Comparison of ENCODE assay signal across 7 mouse cellular contexts in the genomic region with DNA sequence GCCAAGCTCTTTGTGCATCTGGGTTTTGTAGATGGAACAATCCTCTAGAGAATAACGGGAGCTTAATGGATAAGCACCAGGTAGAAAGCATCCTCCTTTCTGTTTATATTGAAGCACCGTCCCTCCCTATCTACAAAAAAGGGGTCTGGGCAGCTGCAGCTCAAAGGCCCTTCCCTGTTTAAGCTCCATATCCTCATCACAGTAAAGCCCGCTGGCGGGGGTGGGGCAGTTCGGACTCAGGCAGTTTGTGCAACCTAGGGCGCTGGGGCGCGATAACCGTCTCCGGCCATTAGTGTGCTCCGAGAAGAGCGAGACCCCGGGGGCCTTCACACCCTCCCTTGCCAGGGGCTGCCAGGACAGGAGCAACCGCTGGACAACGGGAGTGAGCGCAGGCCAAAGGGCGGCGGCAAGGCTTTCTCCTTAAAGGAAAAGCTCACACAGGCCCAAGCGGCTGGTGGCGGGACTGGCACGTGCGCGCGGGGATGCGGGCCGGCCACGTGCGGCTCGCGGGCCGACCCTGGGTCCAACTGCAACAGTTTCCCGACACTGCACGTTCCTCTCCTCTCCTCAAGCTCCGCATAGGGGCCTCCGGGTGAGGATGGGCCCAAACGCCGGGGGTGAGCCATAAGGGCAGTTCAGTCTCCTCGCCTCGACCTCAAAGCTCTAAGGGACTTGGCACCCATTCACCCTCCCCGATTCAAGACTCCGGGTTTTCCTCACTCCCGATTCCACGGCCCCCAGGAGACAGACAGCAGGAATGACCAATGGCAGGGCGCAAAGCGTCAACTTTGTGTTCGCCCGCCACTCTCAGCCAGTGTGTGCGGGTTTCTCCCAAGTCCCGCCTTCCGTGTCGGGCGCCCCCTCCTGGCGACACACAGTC. TPM values are rescaled to one million over a fixed set of nuclear protein-coding genes. Genes with fewer than 3 reads are reported as not detected.
DNase-seq lines count a peak whose midpoint lies in the region; ATAC-seq and TF ChIP-seq lines count a peak whose summit lies in the region.

No protein-coding gene starts in this region.

- H3K27ac ChIP-seq in embryonic facial prominence, embryonic 10.5 days (replicated peaks): peak overlapping the region; percentile 99
- H3K27ac ChIP-seq in intestine, postnatal 0 days (ENCODE audit: low read depth, low read length): peak overlapping the region; percentile 99
- peak overlapping the region; percentile 99 for H3K27ac ChIP-seq in midbrain, embryonic 12.5 days (replicated peaks)

- peak overlapping the region; percentile 100 for H3K4me3 ChIP-seq in embryonic facial prominence, embryonic 10.5 days
- H3K4me3 ChIP-seq in intestine, postnatal 0 days (ENCODE audit: low read depth, low read length): peak overlapping the region; percentile 98
- H3K4me3 ChIP-seq in midbrain, embryonic 12.5 days: peak overlapping the region; percentile 100

- no peaks in the 10 kb centered on the region for H3K9me3 ChIP-seq in embryonic facial prominence, embryonic 10.5 days
- H3K9me3 ChIP-seq in intestine, postnatal 0 days (ENCODE audit: control insufficient read depth): no peaks in the 10 kb centered on the region
- H3K9me3 ChIP-seq in midbrain, embryonic 12.5 days: no peaks in the 10 kb centered on the region

- intact Hi-C loops in left cerebral cortex, postnatal 4 days (cut with DNase I): loop anchor here (5.0 kb wide), 1 partner anchor 38 kb away; no protein-coding TSS in a partner anchor

- H3K27me3 ChIP-seq in embryonic facial prominence, embryonic 10.5 days (replicated peaks; ENCODE audit: low read depth, poor library complexity, severe bottlenecking): no peaks in the 10 kb centered on the region
- no peaks in the 10 kb centered on the region for H3K27me3 ChIP-seq in intestine, postnatal 0 days (replicated peaks; ENCODE audit: control insufficient read depth, insufficient read depth, low read length)
- no peaks in the 10 kb centered on the region for H3K27me3 ChIP-seq in midbrain, embryonic 12.5 days

- peak; percentile 100 for DNase-seq in adrenal gland, postnatal 10 days
- DNase-seq in embryonic facial prominence, embryonic 10.5 days (ENCODE audit: low spot score): peak; percentile 99
- peak; percentile 93 for DNase-seq in gonadal fat pad, adult 2 months (ENCODE audit: low read depth)
- peak; percentile 100 for DNase-seq in left cerebral cortex, postnatal 4 days
- peak; percentile 97 for DNase-seq in spleen, adult 12 weeks (ENCODE audit: low spot score)

- ATAC-seq in intestine, postnatal 0 days: peak; percentile 70
- ATAC-seq in midbrain, embryonic 12.5 days (ENCODE audit: low FRiP score, low read depth): peak; percentile 74

- peak overlapping the region; percentile 78 for H3K9ac ChIP-seq in intestine, postnatal 0 days (ENCODE audit: low read depth, low read length)
- H3K9ac ChIP-seq in midbrain, embryonic 12.5 days (replicated peaks): peak overlapping the region; percentile 90

- peak; percentile 100 for TF ChIP-seq CTCF in intestine, postnatal 0 days (IDR thresholded peaks at IDR 0.05; ENCODE audit: low read depth)

- peaks cover 57% of the 10 kb centered on the region for H3K4me1 ChIP-seq in embryonic facial prominence, embryonic 10.5 days
- 0 out of 2 replicates have a peak, but pooled peaks cover 5% of the 10 kb centered on the region for H3K4me1 ChIP-seq in intestine, postnatal 0 days (replicated peaks; ENCODE audit: control insufficient read depth, insufficient read depth, low read length)
- peaks cover 29% of the 10 kb centered on the region for H3K4me1 ChIP-seq in midbrain, embryonic 12.5 days

- peak overlapping the region; percentile 78 for H3K4me2 ChIP-seq in intestine, postnatal 0 days (replicated peaks; ENCODE audit: low read depth)
- H3K4me2 ChIP-seq in midbrain, embryonic 12.5 days (replicated peaks): peak overlapping the region; percentile 79

- peaks cover 26% of the 10 kb centered on the region for H3K36me3 ChIP-seq in embryonic facial prominence, embryonic 10.5 days (replicated peaks)
- peaks cover 4% of the 10 kb centered on the region; the same call in 1 of the 2 replicates for H3K36me3 ChIP-seq in intestine, postnatal 0 days (ENCODE audit: control insufficient read depth, insufficient read depth)
- peaks cover 13% of the 10 kb centered on the region for H3K36me3 ChIP-seq in midbrain, embryonic 12.5 days

- 2% methylated on average over 53 of the region's 53 CpGs for WGBS in embryonic facial prominence, embryonic 10.5 days
- WGBS in intestine, postnatal 0 days: 2% methylated on average over 50 of the region's 53 CpGs
- WGBS in midbrain, embryonic 12.5 days: 1% methylated on average over 53 of the region's 53 CpGs

RNA-seq across cellular contexts. Expression of a gene that starts 1.7 kb away (rescaled TPM):
- 100 to 1,000 TPM; 804 to 831 TPM for total RNA-seq in adrenal gland, postnatal 10 days (2021)
- polyA plus RNA-seq in embryonic facial prominence, embryonic 10.5 days (2016; fragmentation: Nextera tagmentation; extraction: Ambion mirVana): 3,352 and 3,592 TPM in 2 replicates
- polyA plus RNA-seq in gonadal fat pad, adult 2 months (2012; rRNA removed): 380 and 511 TPM in 2 replicates
- polyA plus RNA-seq in intestine, postnatal 0 days (2015; fragmentation: Nextera tagmentation; extraction: Ambion mirVana): 1,008 and 1,098 TPM in 2 replicates
- 1,000 to 10,000 TPM; 1,018 to 1,064 TPM for total RNA-seq in left cerebral cortex, postnatal 4 days (2021)
- polyA plus RNA-seq in midbrain, embryonic 12.5 days (2016; fragmentation: Nextera tagmentation; extraction: Ambion mirVana): 2,626 and 2,824 TPM in 2 replicates

RNA-seq across cellular contexts. Expression of a gene that starts 57.6 kb away (rescaled TPM):
- total RNA-seq in adrenal gland, postnatal 10 days (2021): 10 to 100 TPM; 28.8 to 32.8 TPM
- 60.8 and 61.2 TPM in 2 replicates for polyA plus RNA-seq in embryonic facial prominence, embryonic 10.5 days (2016; fragmentation: Nextera tagmentation; extraction: Ambion mirVana)
- 15.7 and 17.5 TPM in 2 replicates for polyA plus RNA-seq in gonadal fat pad, adult 2 months (2012; rRNA removed)
- polyA plus RNA-seq in intestine, postnatal 0 days (2015; fragmentation: Nextera tagmentation; extraction: Ambion mirVana): 41.9 and 42.6 TPM in 2 replicates
- total RNA-seq in left cerebral cortex, postnatal 4 days (2021): 10 to 100 TPM; 74.4 to 74.5 TPM
- 96.6 and 104 TPM in 2 replicates for polyA plus RNA-seq in midbrain, embryonic 12.5 days (2016; fragmentation: Nextera tagmentation; extraction: Ambion mirVana)

RNA-seq across cellular contexts. Expression of a gene that starts 57.8 kb away (rescaled TPM):
- 10 to 100 TPM; 10.4 to 15.0 TPM for total RNA-seq in adrenal gland, postnatal 10 days (2021)
- 74.1 and 75.7 TPM in 2 replicates for polyA plus RNA-seq in embryonic facial prominence, embryonic 10.5 days (2016; fragmentation: Nextera tagmentation; extraction: Ambion mirVana)
- polyA plus RNA-seq in gonadal fat pad, adult 2 months (2012; rRNA removed): 28.3 and 31.2 TPM in 2 replicates
- polyA plus RNA-seq in intestine, postnatal 0 days (2015; fragmentation: Nextera tagmentation; extraction: Ambion mirVana): 14.2 and 15.7 TPM in 2 replicates
- total RNA-seq in left cerebral cortex, postnatal 4 days (2021): 10 to 100 TPM; 34.2 to 36.5 TPM
- polyA plus RNA-seq in midbrain, embryonic 12.5 days (2016; fragmentation: Nextera tagmentation; extraction: Ambion mirVana): 62.4 and 62.6 TPM in 2 replicates

Comparison
In these comparisons a context has a peak if more than half of its experiments do, and no peak if none do; other contexts are left out.
1. Peak in every context shown above with its lines: DNase-seq, ATAC-seq, H3K4me3 ChIP-seq and H3K27ac ChIP-seq.